Mouse (Mus musculus) ES-Bruce4 (cell line): ENCODE results near the gene Maats1. TPM values are rescaled to one million over a fixed set of nuclear protein-coding genes. Genes with fewer than 3 reads are reported as not detected.

ENCODE experiments used
- H3K27ac ChIP-seq: 2 replicates; pipeline ENCODE4 v1.5.1; 2012; ENCODE audit warnings: low read length, inconsistent platforms; ENCODE audit not compliant: insufficient read depth
- H3K27me3 ChIP-seq: 2 replicates; pipeline ENCODE4 v1.6.1; 2012; ENCODE audit warnings: mild to moderate bottlenecking, low read length, inconsistent platforms; ENCODE audit not compliant: control insufficient read depth, poor library complexity, insufficient read depth, severe bottlenecking
- H3K36me3 ChIP-seq: 2 replicates; pipeline ENCODE4 v1.6.1; 2012; ENCODE audit warnings: inconsistent platforms, mild to moderate bottlenecking, low read length, moderate library complexity; ENCODE audit not compliant: control insufficient read depth, poor library complexity, insufficient read depth, severe bottlenecking
- H3K4me1 ChIP-seq: one replicate; pipeline ENCODE4 v1.8.1; 2011; ENCODE audit warnings: low read length; ENCODE audit not compliant: control insufficient read depth, insufficient read depth
- H3K4me3 ChIP-seq: 2 replicates; pipeline ENCODE4 v1.5.1; 2011; ENCODE audit warnings: low read depth, mild to moderate bottlenecking, low read length
- H3K9ac ChIP-seq: 2 replicates; pipeline ENCODE4 v1.6.1; 2012; ENCODE audit warnings: low read depth, mild to moderate bottlenecking, inconsistent platforms; ENCODE audit not compliant: poor library complexity, severe bottlenecking
- H3K9me3 ChIP-seq: replicated peaks from 2 replicates; pipeline ENCODE4 v1.6.1; 2012; ENCODE audit warnings: mild to moderate bottlenecking, low read length, inconsistent platforms; ENCODE audit not compliant: control insufficient read depth, poor library complexity, insufficient read depth, severe bottlenecking
- CTCF ChIP-seq: IDR thresholded peaks from one replicate; pipeline ENCODE4 v1.8.1; 2011; ENCODE audit warnings: low read depth, low read length
- EP300 ChIP-seq: IDR thresholded peaks from 2 replicates; pipeline ENCODE4 v1.6.1; 2011; ENCODE audit warnings: low read depth, low read length; ENCODE audit not compliant: insufficient read depth
- POLR2A ChIP-seq: IDR thresholded peaks from one replicate; pipeline ENCODE4 v1.8.1; 2011; ENCODE audit warnings: low read length; ENCODE audit not compliant: insufficient read depth
- polyA plus RNA-seq: library from polyadenylated mRNA; stranded (reverse); fragments of >200 nt; gene quantifications from 2 replicates; pipeline ENCODE4 v1.2.4, GENCODE M21; 2011; ENCODE audit warnings: low read depth; ENCODE audit not compliant: missing spikeins, insufficient read depth, insufficient read length

The Maats1 gene
- polyA plus RNA-seq, 1 experiment, result 0.58 TPM

- Histone ChIP-seq H3K4me1 (no peaks in the 10 kb centered on the region), H3K9me3 (no peaks in the 10 kb centered on the region), H3K9ac (no peak overlapping the region), H3K36me3 (no peaks in the 10 kb centered on the region), H3K27ac (no peak overlapping the region), H3K27me3 (no peaks in the 10 kb centered on the region), H3K4me3 (no peak overlapping the region)
- TF ChIP-seq EP300, result no peak
- no peak for TF ChIP-seq POLR2A
- no peak for TF ChIP-seq CTCF
These were observed 43.3 kb upstream of the Maats1 start for GRCm38 (mm10) chr16:38385184-38385634.

DNA sequence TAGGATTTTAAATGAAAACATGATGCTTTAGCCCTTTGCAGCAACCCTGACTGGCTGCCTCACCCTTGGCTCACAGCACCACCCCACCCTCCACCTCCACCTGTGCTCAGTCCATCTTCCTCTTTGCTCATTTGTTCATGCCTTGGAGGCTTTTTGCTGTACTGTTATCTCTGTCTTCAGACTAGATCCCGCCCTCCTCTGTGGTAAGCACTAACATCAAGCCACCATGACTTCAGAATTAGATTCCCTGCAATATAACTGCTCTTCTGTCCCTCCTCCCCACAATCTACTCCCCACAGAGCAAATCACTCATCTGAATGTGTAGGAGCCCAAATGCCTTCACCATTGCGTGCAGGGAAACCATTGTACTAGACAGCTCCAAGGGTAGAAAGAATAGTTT is 41.7 kb upstream of the Maats1 start:
- TF ChIP-seq CTCF (no peak), EP300 (no peak), POLR2A (no peak)
- no peaks in the 10 kb centered on the region for H3K36me3 ChIP-seq
- no peaks in the 10 kb centered on the region for H3K9me3 ChIP-seq
- H3K27ac ChIP-seq, result no peak overlapping the region
- no peak overlapping the region for H3K9ac ChIP-seq
- no peak overlapping the region for H3K4me3 ChIP-seq
- no peaks in the 10 kb centered on the region for H3K27me3 ChIP-seq
- H3K4me1 ChIP-seq, result no peaks in the 10 kb centered on the region

GRCm38 (mm10) chr16:38379926-38380325 is 38.0 kb upstream of the Maats1 start:
- Histone ChIP-seq H3K4me1 (no peaks in the 10 kb centered on the region), H3K27ac (no peak overlapping the region), H3K27me3 (no peaks in the 10 kb centered on the region), H3K9ac (no peak overlapping the region), H3K4me3 (no peak overlapping the region), H3K36me3 (no peaks in the 10 kb centered on the region), H3K9me3 (no peaks in the 10 kb centered on the region)
- TF ChIP-seq POLR2A (no peak), CTCF (no peak), EP300 (no peak)

DNA sequence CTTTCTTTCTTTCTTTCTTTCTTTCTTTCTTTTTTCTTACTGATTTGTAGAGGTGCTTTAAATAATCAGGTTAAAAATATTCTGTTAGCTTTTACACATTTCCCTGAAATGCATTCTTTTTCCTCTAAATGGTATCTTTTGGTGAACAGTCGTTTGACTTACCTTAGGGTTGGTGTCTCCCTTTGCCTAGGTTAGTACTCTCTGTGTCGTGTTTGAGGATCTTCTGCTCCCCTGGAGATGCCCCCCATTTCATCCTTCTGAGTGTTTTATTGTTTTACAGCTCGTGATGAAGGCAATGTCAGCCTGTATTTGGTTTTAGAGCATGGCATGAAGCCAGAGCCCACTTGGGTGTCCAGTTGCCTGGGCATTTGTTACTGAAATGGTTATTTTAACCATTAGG is 37.5 kb upstream of the Maats1 start:
- H3K4me3 ChIP-seq, result no peak overlapping the region
- no peaks in the 10 kb centered on the region for H3K27me3 ChIP-seq
- TF ChIP-seq POLR2A (no peak), EP300 (no peak)

DNA sequence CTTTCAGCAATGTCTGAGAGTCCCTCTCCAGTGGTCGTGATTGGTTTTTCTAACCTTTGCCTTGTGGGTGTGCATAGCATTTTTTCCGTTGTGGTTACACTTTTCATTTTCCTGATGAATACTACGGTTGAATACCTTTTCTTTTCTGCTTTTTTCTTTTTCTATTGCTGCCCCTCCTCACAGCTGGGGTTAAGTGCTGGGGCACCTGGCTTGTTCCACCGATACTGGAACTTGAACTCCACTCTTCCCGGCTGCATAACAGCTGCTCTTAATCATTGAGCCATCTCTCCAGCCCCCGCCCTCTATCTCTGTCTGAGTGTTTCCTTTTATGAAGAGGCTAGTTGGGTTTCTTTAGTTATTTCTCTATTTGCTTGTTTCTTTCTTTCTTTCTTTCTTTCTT is 37.1 kb upstream of the Maats1 start:
- H3K36me3 ChIP-seq, result no peaks in the 10 kb centered on the region
- no peak overlapping the region for H3K9ac ChIP-seq
- H3K4me3 ChIP-seq, result no peak overlapping the region
- no peaks in the 10 kb centered on the region for H3K9me3 ChIP-seq
- TF ChIP-seq POLR2A, result no peak
- no peak for TF ChIP-seq CTCF
- TF ChIP-seq EP300, result no peak
- no peaks in the 10 kb centered on the region for H3K27me3 ChIP-seq
- H3K27ac ChIP-seq, result no peak overlapping the region
- no peaks in the 10 kb centered on the region for H3K4me1 ChIP-seq

More for the DNA sequence above, 37.5 kb upstream of the Maats1 start:
- H3K9me3 ChIP-seq, result no peaks in the 10 kb centered on the region
- no peaks in the 10 kb centered on the region for H3K4me1 ChIP-seq
- H3K9ac ChIP-seq, result no peak overlapping the region
- no peaks in the 10 kb centered on the region for H3K36me3 ChIP-seq
- H3K27ac ChIP-seq, result no peak overlapping the region

DNA sequence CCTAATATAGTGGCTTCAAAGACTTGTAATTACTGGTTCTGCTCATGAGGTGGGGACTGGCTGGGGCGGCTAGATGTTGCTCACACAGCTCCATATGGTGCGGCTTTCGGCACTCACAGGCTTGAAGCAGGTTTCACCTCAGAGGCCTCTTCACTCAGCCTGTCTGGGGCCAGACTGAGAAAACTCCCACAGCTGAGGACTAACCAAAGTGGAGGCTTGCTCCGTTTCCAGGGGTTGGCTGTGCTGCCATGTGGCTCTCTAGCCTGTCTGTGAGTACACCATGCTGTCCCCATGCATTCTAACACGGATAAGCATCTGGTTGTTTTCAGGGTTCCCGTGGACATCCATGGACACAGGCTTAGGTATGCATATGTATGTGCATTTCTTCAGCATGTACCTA is 36.6 kb upstream of the Maats1 start:
- no peaks in the 10 kb centered on the region for H3K4me1 ChIP-seq
- H3K9me3 ChIP-seq, result no peaks in the 10 kb centered on the region
- no peak overlapping the region for H3K9ac ChIP-seq
- no peak for TF ChIP-seq EP300
- TF ChIP-seq POLR2A, result no peak
- no peak for TF ChIP-seq CTCF
- no peak overlapping the region for H3K27ac ChIP-seq
- H3K27me3 ChIP-seq, result no peaks in the 10 kb centered on the region
- H3K36me3 ChIP-seq, result no peaks in the 10 kb centered on the region
- no peak overlapping the region for H3K4me3 ChIP-seq
